Mouse (Mus musculus) urinary bladder, adult 2 months (tissue): ENCODE results near the gene Hdac10. TPM values are rescaled to one million over a fixed set of nuclear protein-coding genes. Genes with fewer than 3 reads are reported as not detected.

Experiments
- DNase-seq: peaks from one replicate; pipeline ENCODE4 v3.0.0; 2022; ENCODE audit warnings: low spot score
- polyA plus RNA-seq: library from polyadenylated mRNA; depleted of rRNA; stranded (reverse); fragments of >200 nt; gene quantifications from 2 replicates; pipeline ENCODE4 v1.2.3, GENCODE M21; 2012

Gene Hdac10
- polyA plus RNA-seq, 1 experiment, result 36.4 TPM

GRCm38 (mm10) chr15:89148496-89149270 lies 20.2 kb upstream of the Hdac10 start:
- DNase-seq, result no peak

GRCm38 (mm10) chr15:89147895-89148294 lies 19.4 kb upstream of the Hdac10 start:
- DNase-seq, result no peak

- DNase-seq, result no peak
Observed at GRCm38 (mm10) chr15:89147456-89147855, 19.0 kb upstream of the Hdac10 start.

GRCm38 (mm10) chr15:89147024-89147423 lies 18.5 kb upstream of the Hdac10 start:
- DNase-seq, result no peak

GRCm38 (mm10) chr15:89146537-89146936 lies 18.0 kb upstream of the Hdac10 start:
- no peak for DNase-seq

GRCm38 (mm10) chr15:89145813-89146350 lies 17.4 kb upstream of the Hdac10 start:
- no peak for DNase-seq

- DNase-seq, result no peak
Observed at GRCm38 (mm10) chr15:89144965-89145364, 16.5 kb upstream of the Hdac10 start.

GRCm38 (mm10) chr15:89143134-89143533 lies 14.6 kb upstream of the Hdac10 start:
- no peak for DNase-seq

- no peak for DNase-seq
Observed at GRCm38 (mm10) chr15:89141905-89142304, 13.4 kb upstream of the Hdac10 start.

GRCm38 (mm10) chr15:89141443-89141842 lies 12.9 kb upstream of the Hdac10 start:
- no peak for DNase-seq

- DNase-seq, result peak; percentile 59
Observed at GRCm38 (mm10) chr15:89140659-89141252, 12.3 kb upstream of the Hdac10 start, which contains the start of gene Mapk12. Gene Mapk12, minus strand, starts transcription at chr15:89140703.

- peak; percentile 65 for DNase-seq
Observed at GRCm38 (mm10) chr15:89140048-89140658, 11.7 kb upstream of the Hdac10 start.

- no peak for DNase-seq
Observed at GRCm38 (mm10) chr15:89138531-89138930, 10.0 kb upstream of the Hdac10 start.

GRCm38 (mm10) chr15:89138046-89138405 lies 9.5 kb upstream of the Hdac10 start:
- no peak for DNase-seq

- no peak for DNase-seq
Observed at GRCm38 (mm10) chr15:89137378-89138045, 9.0 kb upstream of the Hdac10 start.

- no peak for DNase-seq
Observed at GRCm38 (mm10) chr15:89136461-89137155, 8.1 kb upstream of the Hdac10 start.

GRCm38 (mm10) chr15:89131316-89131715 lies 2.8 kb upstream of the Hdac10 start:
- no peak for DNase-seq

GRCm38 (mm10) chr15:89130245-89130644 lies 1.7 kb upstream of the Hdac10 start:
- DNase-seq, result no peak

GRCm38 (mm10) chr15:89127364-89127940 lies 1.0 kb downstream of the Hdac10 start:
- DNase-seq, result no peak

GRCm38 (mm10) chr15:89126622-89127021 lies 1.9 kb downstream of the Hdac10 start:
- DNase-seq, result no peak

GRCm38 (mm10) chr15:89125351-89125750 lies 3.1 kb downstream of the Hdac10 start:
- no peak for DNase-seq
